Mouse (Mus musculus) testis, adult 2 months (tissue): ENCODE data around the gene Dmrt3.

ENCODE experiments used
- CTCF ChIP-seq: fragments of 200-500 bp; IDR thresholded peaks from 2 replicates; pipeline ENCODE4 v1.5.1; 2012; ENCODE audit warnings: low read depth, mild to moderate bottlenecking, inconsistent platforms, low read length, moderate library complexity; ENCODE audit not compliant: control insufficient read depth, insufficient read depth, insufficient replicate concordance
- POLR2A ChIP-seq: fragments of 200-500 bp; IDR thresholded peaks from 2 replicates; pipeline ENCODE4 v1.6.1; 2012; ENCODE audit warnings: low read depth, mild to moderate bottlenecking, inconsistent platforms, low read length, moderate library complexity; ENCODE audit not compliant: control insufficient read depth

DNA sequence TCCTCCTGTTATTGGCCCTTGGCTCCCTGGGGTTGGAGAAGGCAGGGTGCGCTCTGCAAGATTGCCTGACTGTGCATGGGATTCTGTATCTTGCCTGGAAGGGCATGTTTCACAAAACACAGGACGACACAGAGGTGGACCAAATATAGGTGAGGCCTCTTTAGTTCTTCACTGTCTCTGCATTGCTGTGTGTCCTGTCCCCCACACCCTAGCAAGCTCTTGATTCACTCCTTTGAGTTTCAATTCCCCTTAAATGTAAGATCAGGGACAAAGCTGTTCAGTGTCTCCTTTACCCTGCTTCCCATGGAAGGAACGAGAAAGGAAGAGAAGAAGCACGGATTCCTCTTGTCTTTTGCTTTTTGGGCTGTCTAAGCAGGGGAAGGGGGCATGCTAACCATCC lies 57.7 kb downstream of the Dmrt3 start:
- TF ChIP-seq POLR2A = no peak
- no peak for TF ChIP-seq CTCF
